Mouse (Mus musculus) layer of hippocampus, adult 8-10 months (tissue): ENCODE measurements at regions not wholly inside any gene's neighbourhood (a gene's known extent, or its start where the extent isn't known, plus 50 kb on each side); places are given as distances from the start of the nearest gene placed in this dataset.

Experiments
- DNase-seq, 2 experiments: peaks; one replicate each; pipeline ENCODE4 v3.0.0; 2022; ENCODE audit warnings: low spot score in 2 of 2

DNA sequence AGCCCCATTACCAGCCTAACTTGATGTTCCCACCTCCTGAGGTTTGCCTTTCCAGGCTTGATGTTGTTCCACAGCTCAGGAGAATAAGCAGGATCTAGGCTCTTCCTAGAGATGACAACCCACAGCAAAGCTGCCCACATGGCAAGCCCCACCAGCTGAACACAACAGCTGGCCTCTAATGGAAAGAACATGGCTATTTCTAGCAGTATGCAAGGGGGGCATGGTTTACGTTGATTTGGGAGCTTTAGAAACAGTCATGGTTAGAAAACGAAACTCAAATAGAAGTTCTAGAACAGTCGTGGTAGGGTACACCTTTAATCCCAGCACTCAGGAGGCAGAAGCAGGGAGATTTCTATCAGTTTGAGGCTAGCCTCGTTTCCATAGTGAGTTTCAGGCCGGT, 123.5 kb upstream of the Rreb1 start:
- DNase-seq, result no peak

DNA sequence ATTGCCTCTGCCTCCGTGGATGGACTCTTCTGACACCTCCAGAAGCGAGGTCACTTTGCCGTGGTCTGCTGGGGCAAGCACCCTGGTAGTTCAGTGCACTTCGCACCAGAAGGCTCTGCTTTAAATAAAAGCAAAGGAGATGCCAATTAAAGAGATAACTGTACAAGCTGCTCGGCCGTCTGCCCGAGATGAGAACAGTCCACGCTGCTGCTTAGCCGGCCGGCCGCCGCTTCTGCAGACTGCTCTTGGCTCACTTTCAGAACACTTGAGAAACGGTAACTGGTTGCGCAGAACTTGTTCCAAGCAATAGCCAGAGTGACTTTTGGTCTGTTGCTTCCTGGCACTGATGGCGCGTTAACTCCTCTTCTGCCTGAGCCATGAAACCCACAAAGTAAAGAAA, 121.0 kb upstream of the Rreb1 start:
- peak in 1 of 2 experiments; percentile 57 for DNase-seq

DNA sequence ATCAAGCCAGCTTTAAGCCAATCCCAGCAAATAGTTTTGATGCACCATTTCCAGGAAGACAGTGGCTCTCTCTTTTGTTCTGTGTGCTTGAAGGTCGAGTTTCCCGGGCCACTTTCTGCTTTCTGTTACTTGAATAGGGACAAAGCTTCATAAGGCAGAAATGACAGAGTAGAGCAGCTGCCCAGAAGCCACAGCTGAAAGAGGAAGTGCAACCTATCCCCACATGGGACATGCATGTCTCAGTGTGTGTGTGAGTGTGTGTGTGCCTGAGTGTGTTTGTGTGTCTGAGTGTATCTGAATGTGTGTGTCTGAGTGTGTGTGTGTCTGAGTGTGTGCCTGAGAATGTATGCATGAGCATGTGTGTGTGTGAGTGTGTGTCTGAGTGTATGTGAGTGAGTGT, 120.2 kb upstream of the Rreb1 start:
- no peak for DNase-seq

DNA sequence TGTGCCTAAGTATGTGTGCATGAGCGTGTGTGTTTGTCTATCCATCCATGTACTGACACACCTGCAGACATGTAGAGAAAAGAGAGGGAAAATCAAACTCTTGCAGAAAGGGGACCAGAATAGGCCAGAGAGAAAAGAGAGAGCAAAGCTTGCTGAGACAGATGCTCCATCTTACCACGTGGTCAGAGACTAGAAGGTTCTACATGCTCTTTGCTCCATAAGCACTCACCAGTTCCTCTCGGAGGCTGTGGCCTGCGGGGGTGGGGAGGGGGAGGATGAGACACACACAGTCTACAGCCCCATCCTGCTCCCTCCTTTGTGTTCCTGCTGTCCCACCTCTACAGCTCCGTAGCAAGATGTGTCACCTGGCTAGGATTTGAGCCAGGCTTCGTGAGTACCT, 119.7 kb upstream of the Rreb1 start:
- DNase-seq, result no peak

DNA sequence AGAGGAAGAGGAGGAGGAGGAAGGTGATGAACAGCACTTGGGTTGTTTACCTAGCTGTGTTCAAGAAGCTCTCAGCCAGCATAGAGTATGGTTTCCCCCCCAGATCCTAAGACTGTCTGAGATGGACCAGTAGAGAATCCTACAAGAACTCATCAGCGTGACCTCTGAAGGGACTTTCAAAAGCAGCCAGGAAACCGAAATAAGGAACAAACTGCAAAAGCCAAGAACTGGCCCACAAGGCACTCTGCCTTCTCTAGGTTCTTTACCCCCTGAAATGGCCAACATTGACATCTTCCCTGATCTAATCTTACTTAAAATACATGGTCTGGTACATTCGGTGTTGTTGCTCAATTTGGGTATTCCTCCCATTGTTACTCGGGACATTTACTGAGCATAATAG, 118.1 kb upstream of the Rreb1 start:
- no peak for DNase-seq

DNA sequence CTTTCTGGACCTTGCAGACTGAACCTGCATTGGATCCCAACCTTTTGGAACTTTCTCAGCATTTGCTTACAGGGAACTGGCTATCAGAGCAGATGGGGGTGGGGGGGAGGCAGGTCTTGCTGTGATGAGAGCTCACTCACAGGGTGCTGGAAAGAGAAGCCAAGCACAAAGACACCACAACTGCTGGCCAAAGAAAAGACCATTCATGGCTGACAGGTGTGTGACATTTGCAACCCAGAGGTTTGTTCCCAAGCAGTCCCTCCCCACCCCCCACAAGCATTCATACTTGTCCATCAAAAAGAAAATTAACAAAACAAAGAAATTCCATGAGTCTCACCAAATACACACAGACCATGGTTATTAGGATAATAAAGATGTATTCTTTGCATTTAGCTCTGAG, 117.5 kb upstream of the Rreb1 start:
- DNase-seq, result no peak

DNA sequence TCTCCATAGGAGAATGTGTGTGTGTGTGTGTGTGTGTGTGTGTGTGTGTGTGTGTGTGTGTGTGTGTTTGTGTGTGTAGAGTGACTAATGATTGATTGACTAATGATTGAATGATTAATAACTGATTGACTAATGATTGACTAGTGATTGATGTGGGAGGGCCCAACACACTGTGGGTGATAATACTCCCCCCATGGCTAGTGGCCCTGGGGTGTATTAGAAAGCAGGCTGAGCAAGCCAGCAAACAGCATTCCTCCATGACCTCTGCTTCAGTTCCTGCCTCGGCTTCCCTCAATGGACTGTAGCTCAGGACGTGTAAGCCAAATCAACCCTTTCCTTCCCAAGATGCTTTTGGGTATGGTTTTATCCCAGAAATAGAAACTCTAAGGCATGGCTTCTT, 114.1 kb upstream of the Rreb1 start:
- DNase-seq, result no peak

DNA sequence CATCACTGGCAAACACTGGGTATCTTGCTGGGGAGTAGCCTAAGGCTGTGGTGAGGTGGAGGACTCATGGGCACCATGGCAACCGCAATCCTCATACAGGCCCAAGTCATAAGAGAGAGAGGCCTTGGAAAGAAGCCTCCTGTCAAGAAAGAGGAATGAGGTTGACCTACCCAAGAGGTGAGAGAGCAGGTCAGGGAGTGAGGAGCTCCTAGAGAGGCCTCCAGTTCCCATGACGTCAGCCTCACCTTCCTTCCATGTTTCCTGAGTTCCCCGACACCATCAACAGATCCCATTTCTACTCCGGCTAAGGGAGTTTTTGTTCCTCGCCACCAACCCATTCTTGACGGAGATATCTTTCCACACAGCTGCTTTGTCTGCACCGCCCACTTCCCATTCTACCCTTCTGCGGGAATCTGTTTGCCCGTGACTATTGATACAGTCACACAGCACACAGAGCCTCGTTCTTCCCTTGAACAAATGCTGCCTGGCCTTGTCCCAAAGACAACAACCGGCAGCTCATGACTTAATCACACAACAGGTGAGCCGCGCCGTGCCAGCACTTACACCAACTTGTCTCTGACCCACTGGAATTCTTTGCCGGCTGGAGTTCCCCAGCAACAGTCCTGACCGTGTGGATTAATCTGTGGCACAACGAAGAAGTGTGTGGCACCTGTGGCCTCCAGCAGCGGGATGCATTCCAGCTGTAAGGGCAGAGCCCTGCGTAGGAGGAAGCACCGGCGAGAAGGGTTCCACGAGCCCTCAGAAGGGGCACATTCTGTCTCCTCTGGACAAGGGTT, 111.8 kb upstream of the Rreb1 start:
- peak; percentile 32 to 36 for DNase-seq

DNA sequence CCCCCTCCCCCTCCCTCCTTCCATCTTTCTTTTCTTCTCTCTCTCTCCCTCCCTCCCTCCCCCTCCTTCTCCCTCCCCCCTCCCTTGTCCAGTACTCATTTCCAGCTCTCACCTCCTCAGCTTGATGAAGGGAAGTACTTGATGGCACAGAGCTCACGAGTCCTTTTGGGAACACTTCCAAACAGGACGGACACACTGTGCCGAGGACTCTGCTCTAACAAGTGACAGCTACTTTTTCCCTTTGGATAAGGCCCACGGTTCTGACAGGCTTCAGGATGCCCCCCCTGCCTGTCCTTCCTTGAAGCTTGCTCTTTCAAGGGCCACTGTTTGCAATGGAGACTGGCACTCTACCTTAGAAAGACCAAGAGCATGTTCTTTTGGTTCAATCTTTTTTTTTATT, 110.8 kb upstream of the Rreb1 start:
- no peak for DNase-seq

DNA sequence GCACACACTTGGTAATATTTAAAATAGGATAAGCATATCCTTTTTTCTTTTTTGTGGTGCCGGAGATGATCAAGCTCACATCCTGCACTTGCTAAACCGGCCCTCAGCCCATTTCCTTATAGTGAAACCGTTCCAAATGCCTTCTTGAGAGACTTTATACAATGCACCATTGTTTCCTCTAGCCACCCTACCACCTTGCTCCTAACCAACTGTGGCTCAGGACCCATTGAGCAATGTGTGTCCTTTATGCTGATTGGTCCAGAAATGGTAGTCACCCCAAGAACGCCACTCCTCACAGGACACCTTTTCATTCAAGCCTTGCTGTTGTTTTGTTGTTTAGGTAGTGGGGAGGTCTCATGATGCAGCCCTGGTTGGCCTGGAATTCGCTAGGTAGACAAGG, 110.3 kb upstream of the Rreb1 start:
- DNase-seq, result no peak

DNA sequence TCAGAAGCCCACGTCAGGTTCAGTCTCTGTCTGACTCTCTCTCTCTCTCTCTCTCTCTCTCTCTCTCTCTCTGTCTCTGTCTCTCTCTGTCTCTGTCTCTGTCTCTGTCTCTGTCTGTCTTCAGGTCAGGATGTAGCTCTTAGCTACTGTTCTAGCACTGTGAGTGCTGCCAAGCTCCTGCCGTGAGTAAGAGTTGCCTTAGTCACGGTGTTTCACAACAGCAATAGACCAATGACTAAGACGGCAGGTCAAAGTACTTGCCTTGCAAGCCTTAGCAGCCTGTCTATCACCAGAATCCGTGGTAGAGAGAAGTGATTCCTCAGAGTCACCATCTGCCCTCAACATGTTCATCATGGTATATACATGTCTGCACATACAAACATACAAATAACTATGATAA, 107.1 kb upstream of the Rreb1 start:
- DNase-seq, result no peak

DNA sequence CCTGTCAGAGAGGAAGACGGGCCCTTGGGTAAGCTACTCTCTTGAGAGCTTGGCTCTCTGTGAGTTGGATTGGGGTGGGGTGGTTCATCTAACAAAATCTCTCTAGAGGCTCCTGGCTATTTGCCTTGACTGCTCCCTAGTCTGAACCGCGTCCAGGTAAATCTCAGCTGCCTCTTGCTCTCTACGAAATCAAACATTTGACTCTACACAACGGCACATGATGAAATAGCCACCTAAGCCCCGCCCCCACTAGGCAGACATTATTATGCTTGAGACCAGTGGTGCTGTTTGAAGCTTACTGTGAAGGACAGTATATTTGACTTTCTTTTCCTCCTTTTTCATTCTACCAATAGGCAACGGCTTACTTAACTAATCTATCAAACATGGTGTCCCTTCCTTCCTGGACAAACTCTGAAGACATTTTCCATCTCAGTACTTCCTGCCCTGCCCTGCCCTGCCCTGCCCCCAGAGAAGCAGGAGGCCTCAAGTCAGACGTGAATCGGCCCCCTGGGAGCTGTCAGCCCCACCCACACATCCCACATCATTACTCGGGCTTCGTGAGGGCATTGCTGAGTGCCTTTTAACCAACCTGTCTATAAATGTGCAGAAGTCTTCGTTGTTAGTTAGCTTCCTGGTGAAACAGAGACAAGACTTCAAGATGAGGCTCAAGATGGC, 103.4 kb upstream of the Rreb1 start:
- no peak for DNase-seq

DNA sequence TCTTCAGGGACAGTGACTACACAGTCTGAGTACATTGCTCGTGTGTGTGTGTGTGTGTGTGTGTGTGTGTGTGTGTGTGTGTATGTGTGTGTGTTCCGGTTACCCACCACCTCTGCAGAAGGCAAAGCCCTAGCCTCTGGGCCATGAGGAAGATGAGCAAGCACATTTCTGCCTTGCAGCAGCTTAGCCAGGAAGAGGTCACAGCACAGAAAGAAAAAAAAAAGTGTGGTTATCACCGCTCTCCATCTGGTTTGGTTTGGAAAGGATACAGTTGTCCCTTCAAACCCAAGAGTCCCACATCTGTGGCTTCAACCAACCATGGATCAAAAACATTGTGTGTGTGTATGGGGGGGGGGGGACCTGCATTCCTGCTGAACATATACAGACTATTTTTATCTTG, 102.5 kb upstream of the Rreb1 start:
- no peak for DNase-seq

DNA sequence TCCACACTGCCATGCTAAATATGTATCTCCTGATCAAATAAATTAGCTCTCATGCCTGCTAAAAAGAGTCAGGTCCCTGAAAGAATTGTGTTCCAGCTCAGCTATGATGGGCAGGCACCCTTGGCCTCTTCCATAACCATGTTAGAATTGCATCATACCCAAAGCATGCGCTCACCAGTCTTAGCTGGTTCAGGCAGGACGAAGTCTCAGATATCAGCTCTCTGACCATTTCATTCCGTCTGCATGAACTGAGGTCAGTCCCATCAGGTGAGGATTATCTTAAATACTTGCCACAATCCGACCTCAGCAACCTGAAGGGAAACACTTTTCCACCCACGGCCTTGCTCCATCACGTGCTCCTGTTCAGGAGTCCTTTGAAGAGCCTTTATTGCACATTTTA, 101.3 kb upstream of the Rreb1 start:
- DNase-seq, result no peak

DNA sequence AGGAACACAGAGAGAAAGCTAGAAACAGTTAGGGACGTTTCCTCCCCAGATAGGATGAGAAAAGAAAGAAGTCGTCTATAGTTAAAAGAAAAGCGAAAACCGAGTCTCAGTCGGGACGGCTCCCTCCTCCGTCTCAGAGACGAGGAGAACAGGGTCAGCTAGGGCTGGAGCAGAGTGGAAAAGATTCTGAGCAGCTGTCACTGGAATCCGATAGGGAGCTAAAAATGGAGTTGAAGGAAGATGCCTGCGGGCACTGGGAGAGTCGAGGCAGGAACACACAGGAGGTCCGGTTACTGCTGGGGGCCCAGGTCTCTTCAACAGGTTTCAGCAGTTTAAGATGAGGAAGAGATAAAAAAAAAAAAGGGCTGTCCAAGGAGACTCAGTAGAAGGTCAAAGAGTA, 99.9 kb upstream of the Rreb1 start:
- no peak for DNase-seq

DNA sequence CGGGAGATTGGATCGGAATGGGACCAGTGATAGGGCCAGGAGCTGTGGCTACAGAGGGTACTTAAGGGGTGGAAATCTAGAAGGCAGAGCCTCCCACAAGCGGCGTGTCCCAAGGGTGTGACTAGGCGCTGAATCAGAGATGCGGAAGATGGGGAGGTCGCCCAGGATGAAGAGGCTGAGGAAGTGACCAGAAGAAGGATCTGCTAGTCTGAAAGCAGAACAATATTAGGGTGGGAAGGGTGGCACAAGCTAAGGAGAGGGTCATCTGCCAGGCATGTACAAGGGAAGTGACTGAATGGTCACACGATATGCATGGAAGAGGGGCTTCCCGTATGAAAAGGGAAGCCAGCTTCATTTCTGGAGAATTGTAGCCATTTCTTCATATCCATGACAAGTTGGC, 99.4 kb upstream of the Rreb1 start:
- no peak for DNase-seq

DNA sequence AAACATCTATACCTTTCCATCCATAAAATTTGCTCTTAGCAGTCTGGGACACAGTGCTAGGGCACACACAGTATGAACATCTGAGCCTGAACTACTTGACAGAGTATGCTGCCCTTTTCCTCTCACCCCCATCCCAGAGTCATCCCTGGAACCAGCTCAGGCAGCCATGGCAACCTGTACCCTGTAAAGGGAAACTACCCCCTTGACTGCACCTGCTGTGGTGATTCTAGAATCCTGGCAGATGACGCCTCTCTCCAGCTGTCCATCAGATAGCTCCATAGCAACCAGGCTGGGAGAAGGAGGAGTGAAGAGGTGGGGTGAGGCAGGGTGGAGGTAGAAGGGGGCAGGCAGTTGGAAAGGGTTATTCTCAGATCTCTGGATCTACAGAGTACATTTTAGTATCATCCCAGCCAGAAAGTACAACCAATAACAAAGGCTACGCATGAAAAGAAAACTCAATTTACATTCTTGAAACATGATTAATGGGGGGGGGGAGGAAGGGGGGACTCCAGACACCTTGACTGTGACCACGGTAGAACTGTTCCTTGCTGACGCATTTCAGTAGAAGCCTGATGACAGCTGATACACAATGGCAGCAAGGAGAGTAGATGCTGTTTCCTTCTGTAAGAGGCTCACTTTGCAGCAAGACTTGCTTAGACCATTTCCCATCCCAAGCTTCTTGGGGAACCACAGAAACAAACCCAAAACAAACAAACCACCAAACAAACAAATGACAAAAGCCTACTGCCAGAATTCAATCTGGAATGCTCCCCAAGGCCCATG, 97.2 kb upstream of the Rreb1 start:
- peak; percentile 56 to 73 for DNase-seq

DNA sequence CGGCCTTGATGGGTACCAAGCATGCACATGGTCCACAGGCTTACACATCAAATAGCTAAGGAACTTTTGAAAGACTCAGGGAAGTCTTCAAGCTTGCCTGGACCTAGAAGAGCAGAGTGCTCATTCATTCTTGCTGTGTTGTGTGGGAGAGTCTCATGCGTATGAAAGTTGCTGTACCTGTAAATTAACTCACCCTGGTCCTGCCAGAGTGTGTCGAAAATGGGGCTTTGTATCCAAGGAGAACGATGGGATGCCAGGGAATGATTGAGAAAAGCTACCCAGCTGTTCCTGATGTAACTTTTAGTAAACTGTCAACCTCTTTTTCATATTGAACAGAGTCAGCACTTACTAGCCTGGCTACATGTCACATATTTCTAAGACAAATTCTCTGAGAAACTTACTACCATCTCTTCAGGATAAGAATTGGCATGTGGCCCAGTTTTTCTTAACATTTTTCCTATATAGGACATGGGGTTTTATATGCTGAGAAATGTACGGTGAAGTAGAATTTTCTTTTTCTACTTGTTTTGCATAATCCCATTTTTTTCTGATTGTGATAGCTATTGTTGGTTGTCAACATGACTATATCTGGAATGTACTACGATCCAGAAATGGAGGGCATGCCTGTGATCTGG, 95.0 kb upstream of the Rreb1 start:
- no peak for DNase-seq

DNA sequence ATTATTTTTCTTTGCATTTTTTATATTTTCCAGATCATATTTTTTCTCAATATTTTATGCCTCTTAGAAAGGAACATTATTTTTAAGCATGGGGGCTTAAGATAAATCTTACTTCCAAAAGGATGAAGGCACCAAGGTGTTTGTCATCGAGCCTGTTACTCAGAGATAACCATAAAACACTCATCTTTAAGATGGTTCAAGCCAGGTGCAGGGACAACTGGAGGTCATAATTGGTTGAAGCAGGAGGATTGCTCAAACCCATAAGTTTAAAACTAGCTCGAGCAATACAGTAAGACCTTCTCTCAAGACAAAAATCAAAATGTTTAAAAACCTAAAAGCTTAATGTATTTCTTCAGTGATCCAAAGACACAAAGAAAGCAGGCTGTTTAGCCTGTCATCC, 92.6 kb upstream of the Rreb1 start:
- DNase-seq, result no peak

DNA sequence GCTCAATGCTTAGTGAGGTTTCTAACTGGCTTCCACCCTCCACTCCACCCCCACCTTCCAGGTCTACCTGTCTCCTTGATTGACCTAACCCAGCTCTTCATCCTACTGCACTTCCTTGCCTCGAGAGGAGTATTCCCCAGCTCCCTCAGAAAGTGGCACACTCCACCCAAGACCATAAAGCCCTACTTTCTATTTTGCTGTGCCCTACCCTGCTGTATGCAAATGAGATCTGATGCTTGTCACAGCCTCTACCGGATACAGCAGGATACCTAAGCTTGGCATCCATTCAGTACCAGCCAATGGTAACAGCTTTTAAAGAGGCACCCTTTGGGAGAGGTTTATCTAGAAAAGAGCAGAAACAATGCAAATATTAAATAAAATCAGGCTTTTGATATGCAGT, 92.1 kb upstream of the Rreb1 start:
- no peak for DNase-seq

DNA sequence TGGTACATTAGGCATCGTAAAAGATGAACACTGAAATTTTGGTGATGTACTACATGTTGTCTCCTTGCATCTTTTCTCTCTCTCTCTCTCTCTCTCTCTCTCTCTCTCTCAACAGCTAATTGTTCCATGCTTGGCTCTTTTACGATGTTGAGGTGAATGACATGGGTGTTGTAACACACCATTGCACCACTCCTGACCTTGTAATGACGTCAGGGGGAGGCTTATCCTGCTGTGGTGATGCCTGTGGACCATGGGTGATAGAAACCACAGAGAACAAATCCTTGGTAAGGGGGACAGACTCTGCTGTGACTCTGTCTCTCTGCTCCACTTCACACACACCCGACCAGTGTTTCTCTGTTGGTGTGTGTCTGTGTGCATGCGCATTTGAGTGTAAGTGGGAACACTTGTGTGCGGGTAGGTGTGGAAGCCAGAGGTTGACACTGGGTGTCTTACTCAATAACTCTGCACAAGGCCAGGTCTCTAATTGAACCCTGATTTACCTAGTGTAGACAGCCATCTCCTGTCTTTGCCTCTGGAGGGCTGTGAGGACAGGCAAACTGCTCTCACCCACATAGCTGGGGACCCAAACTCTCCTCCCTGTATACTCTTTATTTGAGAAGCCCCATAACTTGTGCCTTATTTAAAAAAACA, 88.9 kb upstream of the Rreb1 start:
- DNase-seq, result no peak
